Mouse (Mus musculus): ENCODE measurements around the gene Cd2bp2. TPM values are rescaled to one million over a fixed set of nuclear protein-coding genes. Genes with fewer than 3 reads are reported as not detected.

Cd2bp2 gene
- 29.2 and 30.2 TPM in 2 replicates for polyA plus RNA-seq (2015; fragmentation: Nextera tagmentation; extraction: Ambion mirVana)

DNA sequence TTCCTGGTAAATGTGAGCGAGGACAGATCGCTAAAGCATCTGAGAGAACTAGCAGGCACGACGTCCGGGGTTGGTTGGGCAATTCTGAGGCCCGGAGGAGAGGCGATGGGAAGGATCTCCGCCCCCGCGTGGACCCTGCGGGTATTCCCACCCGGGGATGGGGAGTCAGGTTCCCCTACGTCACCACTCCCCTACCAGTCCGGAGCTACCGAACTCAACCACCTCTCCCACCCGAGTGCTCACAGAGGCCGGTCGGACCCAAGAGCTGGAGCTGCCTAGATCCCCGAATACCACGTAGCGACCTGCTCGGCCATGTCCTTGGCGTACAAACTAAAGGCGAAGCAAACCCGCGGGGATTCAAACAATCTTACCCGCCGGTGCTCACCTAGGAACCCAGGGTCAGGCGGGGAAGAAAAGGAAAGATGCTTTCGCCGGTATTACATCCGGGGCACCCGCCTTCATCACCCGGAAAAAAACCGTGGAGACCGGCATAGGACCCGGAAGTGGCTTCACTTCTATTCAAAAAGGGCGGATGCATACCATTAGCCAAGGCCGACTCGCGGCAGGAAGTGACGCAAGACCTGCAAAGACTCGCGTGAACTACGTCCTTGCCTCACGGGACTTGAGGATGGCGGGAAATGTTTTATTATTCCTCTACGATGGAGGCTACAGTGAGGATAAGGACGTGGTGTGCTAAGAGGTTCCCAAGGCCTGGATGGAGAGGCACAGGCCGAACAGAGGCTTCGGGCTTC is at the start of gene Cd2bp2:
Gene Cd2bp2, minus strand, starts transcription at position 507 of the 752 bp plus-strand sequence.
- peak; percentile 94 for ATAC-seq
- TF ChIP-seq CTCF (IDR thresholded peaks at IDR 0.05; ENCODE audit: low read depth) = peak; percentile 64
- H3K4me1 ChIP-seq (replicated peaks; ENCODE audit: control insufficient read depth, insufficient read depth, low read length) = peaks cover 18% of the 10 kb centered on the region; the same call in 1 of the 2 replicates
- no peaks in the 10 kb centered on the region for H3K27me3 ChIP-seq (replicated peaks; ENCODE audit: control insufficient read depth, insufficient read depth, low read length)
- peak within 1 kb of the TSS; percentile 88 for H3K27ac ChIP-seq (ENCODE audit: low read depth, low read length)
- peaks cover 70% of the 10 kb centered on the region for H3K36me3 ChIP-seq (ENCODE audit: control insufficient read depth, insufficient read depth)
- peak within 1 kb of the TSS; percentile 67 for H3K9ac ChIP-seq (ENCODE audit: low read depth, low read length)
- H3K4me3 ChIP-seq (ENCODE audit: low read depth, low read length) = peak within 1 kb of the TSS; percentile 75
- WGBS = under 1% methylated on average over 51 of the region's 51 CpGs
- H3K9me3 ChIP-seq (ENCODE audit: control insufficient read depth) = no peaks in the 10 kb centered on the region
- peak within 1 kb of the TSS; percentile 79 for H3K4me2 ChIP-seq (replicated peaks; ENCODE audit: low read depth)

DNA sequence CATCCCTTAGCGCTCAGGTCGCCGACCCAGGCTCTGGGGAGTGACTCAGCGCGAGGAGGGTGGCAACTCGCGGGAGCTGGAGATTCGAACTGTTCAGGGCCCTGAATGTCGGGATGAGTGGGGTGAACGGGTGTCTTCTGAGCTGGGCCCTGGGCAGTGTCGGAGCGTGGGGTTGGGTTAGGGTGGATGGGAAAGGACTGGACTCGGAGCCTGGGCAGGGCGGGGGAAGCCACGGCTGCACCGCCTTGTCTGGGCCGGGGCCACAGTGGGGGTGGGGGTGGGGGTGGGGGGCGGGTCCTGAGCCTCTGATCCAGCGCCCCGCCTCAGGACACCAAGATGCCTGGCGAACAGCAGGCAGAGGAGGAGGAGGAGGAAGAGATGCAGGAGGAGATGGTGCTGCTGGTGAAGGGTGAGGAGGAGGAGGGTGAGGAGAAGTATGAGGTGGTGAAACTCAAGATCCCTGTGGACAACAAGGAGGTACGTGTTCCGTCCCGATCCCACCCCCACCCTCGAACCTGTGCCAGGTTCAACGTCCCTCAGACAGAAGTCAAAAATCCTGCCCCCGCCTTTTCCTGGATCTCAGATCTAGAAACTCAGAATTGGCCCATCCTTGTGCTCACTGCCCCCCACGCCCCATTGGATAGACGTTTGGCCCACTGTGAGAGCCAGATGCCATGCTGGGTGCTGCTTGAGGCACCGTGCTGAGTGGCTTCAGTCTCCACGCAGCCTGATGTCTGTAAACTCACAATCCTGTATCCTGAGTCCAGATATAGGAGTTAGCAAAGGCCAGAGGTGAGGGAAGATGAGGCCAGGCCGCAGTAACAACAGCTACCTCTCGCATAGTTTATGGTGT is 49.0 kb upstream of the Cd2bp2 start:
- no peaks in the 10 kb centered on the region for H3K4me1 ChIP-seq (replicated peaks; ENCODE audit: control insufficient read depth, insufficient read depth, low read length)
- no peak for TF ChIP-seq CTCF (IDR thresholded peaks at IDR 0.05; ENCODE audit: low read depth)
- peak overlapping the region; percentile 88 for H3K27ac ChIP-seq (ENCODE audit: low read depth, low read length)
- peak overlapping the region; percentile 83 for H3K4me2 ChIP-seq (replicated peaks; ENCODE audit: low read depth)
- no peaks in the 10 kb centered on the region for H3K9me3 ChIP-seq (ENCODE audit: control insufficient read depth)
- H3K4me3 ChIP-seq (ENCODE audit: low read depth, low read length) = peak overlapping the region; percentile 72
- peak; percentile 58 for ATAC-seq
- no peaks in the 10 kb centered on the region for H3K27me3 ChIP-seq (replicated peaks; ENCODE audit: control insufficient read depth, insufficient read depth, low read length)
- H3K9ac ChIP-seq (ENCODE audit: low read depth, low read length) = peak overlapping the region; percentile 84
- 12% methylated on average over 30 of the region's 33 CpGs for WGBS
- peaks cover 18% of the 10 kb centered on the region for H3K36me3 ChIP-seq (ENCODE audit: control insufficient read depth, insufficient read depth)

DNA sequence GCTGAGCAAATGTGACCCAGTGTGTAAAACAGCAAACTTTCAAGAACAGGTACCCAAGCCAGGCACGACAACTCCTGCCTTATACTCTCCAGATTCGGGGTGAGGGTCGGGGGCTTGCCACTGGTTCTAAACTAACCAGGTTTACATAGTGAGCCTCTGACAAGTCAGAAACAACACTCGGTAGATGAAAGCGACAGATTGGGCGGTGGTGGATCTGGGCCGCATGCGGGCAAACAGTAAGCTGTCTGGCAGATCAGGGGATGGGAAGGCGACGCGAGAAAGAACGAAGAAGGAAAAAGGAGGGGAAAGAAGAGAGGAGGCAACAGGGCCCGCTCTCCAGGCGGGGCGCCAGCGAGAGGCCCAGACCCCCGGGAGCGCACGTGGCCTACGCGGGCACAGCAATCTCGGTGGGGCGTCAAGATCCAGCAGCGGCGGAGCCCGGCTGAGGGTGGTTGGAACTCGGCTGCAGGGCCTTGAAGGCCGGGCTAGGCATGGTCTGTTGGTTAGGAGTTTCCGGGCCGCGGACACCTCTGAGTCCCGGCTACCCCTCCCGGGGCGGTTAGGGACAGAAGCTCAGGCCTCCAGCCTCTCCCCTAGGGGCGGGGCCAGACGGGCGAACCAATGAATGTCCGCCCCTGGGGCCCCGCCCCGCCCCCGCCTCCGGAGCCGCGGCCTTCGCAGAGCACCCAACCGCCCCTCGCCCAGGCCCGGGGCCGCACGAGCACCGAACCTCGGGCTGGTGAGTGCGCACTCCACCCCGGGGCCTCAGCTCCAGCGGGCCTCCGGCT is 48.2 kb upstream of the Cd2bp2 start, which contains the start of gene Zfp771:
Gene Zfp771, plus strand, starts transcription at position 405 of the 788 bp plus-strand sequence.
- 1% methylated on average over 56 of the region's 56 CpGs for WGBS
- H3K27ac ChIP-seq (ENCODE audit: low read depth, low read length) = peak within 1 kb of the TSS; percentile 88
- peak; percentile 45 for TF ChIP-seq CTCF (IDR thresholded peaks at IDR 0.05; ENCODE audit: low read depth)
- peak within 1 kb of the TSS; percentile 72 for H3K4me3 ChIP-seq (ENCODE audit: low read depth, low read length)
- peak within 1 kb of the TSS; percentile 83 for H3K4me2 ChIP-seq (replicated peaks; ENCODE audit: low read depth)
- H3K9me3 ChIP-seq (ENCODE audit: control insufficient read depth) = no peaks in the 10 kb centered on the region
- ATAC-seq = peak; percentile 94
- H3K4me1 ChIP-seq (replicated peaks; ENCODE audit: control insufficient read depth, insufficient read depth, low read length) = no peaks in the 10 kb centered on the region
- H3K27me3 ChIP-seq (replicated peaks; ENCODE audit: control insufficient read depth, insufficient read depth, low read length) = no peaks in the 10 kb centered on the region
- H3K9ac ChIP-seq (ENCODE audit: low read depth, low read length) = peak within 1 kb of the TSS; percentile 84
- H3K36me3 ChIP-seq (ENCODE audit: control insufficient read depth, insufficient read depth) = peaks cover 10% of the 10 kb centered on the region

DNA sequence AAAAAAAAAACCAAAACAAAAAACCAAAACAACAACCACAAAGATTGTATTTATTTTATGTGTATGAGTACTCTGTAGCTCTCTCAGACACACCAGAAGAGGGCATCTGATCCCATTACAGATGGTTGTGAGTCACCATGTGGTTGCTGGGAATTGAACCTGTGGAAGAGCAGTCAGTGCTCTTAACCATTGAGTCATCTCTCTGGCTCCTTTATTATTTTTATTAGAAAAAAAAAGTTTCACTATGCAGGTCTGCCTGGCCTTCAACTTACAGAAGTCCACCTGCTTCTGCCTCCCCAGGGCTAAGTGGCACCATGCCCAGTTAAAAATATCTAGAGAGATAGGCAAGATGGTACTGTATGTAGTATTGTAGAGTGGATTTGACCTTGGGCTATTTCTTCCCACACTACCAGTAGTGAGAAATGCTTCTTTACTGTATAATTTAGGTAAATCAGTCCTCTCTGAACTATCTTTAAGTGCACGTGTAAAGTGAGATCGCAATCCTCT is 47.6 kb upstream of the Cd2bp2 start:
- peak overlapping the region; percentile 84 for H3K9ac ChIP-seq (ENCODE audit: low read depth, low read length)
- H3K36me3 ChIP-seq (ENCODE audit: control insufficient read depth, insufficient read depth) = peaks cover 10% of the 10 kb centered on the region
- no peak for ATAC-seq
- H3K4me1 ChIP-seq (replicated peaks; ENCODE audit: control insufficient read depth, insufficient read depth, low read length) = no peaks in the 10 kb centered on the region
- peak overlapping the region; percentile 88 for H3K27ac ChIP-seq (ENCODE audit: low read depth, low read length)
- H3K27me3 ChIP-seq (replicated peaks; ENCODE audit: control insufficient read depth, insufficient read depth, low read length) = no peaks in the 10 kb centered on the region
- no peaks in the 10 kb centered on the region for H3K9me3 ChIP-seq (ENCODE audit: control insufficient read depth)
- TF ChIP-seq CTCF (IDR thresholded peaks at IDR 0.05; ENCODE audit: low read depth) = no peak
- peak overlapping the region; percentile 83 for H3K4me2 ChIP-seq (replicated peaks; ENCODE audit: low read depth)
- peak overlapping the region; percentile 72 for H3K4me3 ChIP-seq (ENCODE audit: low read depth, low read length)
- WGBS = 30% methylated on average over 2 of the region's 2 CpGs

DNA sequence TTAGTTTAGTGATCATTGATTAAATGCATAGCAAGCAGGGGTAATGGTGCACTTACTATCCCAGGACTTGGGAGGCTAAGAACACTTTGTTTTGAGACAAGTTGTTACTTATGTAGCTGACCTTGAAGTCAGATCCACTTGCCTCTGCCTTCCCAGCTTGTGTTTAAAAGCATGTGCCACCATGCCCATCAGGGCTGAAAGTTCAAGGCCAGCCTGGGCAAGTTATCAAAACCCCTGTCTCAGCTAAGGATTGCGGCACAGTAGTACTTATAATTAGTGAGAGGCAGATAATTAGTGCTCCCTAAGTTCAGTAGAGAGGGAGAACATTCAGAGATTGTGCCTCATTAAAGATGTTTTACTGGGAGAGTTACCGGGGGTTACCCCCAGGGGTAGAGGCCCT is 38.9 kb upstream of the Cd2bp2 start:
- Histone ChIP-seq H3K9ac (ENCODE audit: low read depth, low read length) (no peak overlapping the region), H3K4me1 (replicated peaks; ENCODE audit: control insufficient read depth, insufficient read depth, low read length) (0 out of 2 replicates have a peak, but pooled peaks cover 5% of the 10 kb centered on the region), H3K9me3 (ENCODE audit: control insufficient read depth) (no peaks in the 10 kb centered on the region), H3K27ac (ENCODE audit: low read depth, low read length) (no peak overlapping the region), H3K4me3 (ENCODE audit: low read depth, low read length) (no peak overlapping the region), H3K36me3 (ENCODE audit: control insufficient read depth, insufficient read depth) (peaks cover 28% of the 10 kb centered on the region), H3K4me2 (replicated peaks; ENCODE audit: low read depth) (no peak overlapping the region), H3K27me3 (replicated peaks; ENCODE audit: control insufficient read depth, insufficient read depth, low read length) (no peaks in the 10 kb centered on the region)
- 81% methylated on average over 2 of the region's 2 CpGs for WGBS
- TF ChIP-seq CTCF (IDR thresholded peaks at IDR 0.05; ENCODE audit: low read depth) = no peak
- no peak for ATAC-seq
